ENCODE assay signal across 8 mouse cellular contexts in the genomic region with DNA sequence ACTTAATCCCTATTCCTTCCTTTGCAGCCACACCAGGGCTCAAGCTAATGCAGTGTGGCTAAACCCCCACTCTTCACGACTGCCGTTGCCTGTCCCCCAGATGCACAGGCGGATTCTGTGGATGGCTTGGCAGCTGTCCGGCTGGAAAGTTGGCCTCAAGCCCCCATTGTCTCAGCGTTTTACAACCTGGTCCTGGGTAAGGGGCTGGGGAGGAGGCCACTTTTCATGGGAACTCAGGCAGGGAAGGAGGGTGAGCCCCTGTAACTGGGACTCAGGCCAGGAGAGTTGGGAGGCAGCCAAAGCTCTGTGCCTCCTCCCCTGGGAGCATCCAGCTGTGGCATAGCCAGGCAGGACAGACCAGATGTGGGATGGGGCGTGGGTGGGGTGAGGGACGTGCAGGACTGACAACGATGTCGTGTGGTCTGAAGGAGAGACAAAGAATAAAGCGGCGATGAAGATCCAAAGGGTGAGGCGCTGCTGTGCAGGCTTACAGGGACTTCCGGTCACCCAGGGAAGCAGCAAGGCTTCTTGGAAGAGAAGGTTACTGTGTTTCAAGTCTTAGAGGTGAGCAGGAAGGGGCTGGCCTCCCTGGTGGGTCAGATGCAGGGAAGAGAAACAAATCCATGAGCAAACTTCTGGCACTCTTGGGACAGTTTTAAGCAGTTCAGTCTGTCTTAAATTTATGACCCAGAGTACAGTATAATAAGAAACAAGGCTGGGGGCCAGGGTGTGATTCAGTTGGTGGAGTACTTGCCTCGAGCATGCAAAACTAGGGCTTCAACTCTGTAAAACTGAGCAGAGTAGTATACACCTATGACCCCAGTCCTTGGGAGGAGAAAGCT. TPM values are rescaled to one million over a fixed set of nuclear protein-coding genes. Genes with fewer than 3 reads are reported as not detected.
DNase-seq lines count a peak whose midpoint lies in the region; ATAC-seq and TF ChIP-seq lines count a peak whose summit lies in the region.

No protein-coding gene starts in this region.

- H3K9me3 ChIP-seq in forebrain, embryonic 15.5 days = no peaks in the 10 kb centered on the region

- WGBS in forebrain, embryonic 15.5 days = 32% methylated on average over 14 of the region's 14 CpGs

- H3K4me2 ChIP-seq in forebrain, embryonic 15.5 days (replicated peaks) = no peak overlapping the region
- H3K4me2 ChIP-seq in myocyte (ENCODE audit: low read depth) = peak overlapping the region; percentile 58

- H3K9ac ChIP-seq in forebrain, embryonic 15.5 days (replicated peaks) = no peak overlapping the region

- DNase-seq in right cerebral cortex, postnatal 14 days = peak; percentile 52
- DNase-seq in right cerebral cortex, postnatal 25 days = no peak
- DNase-seq in heart, postnatal 36 days = peak; percentile 79 to 82
- peak; percentile 19 to 24 for DNase-seq in layer of hippocampus, adult 2 months (ENCODE audit: low spot score in 2 of 2)
- no peak for DNase-seq in embryo, embryonic 9.5 days (ENCODE audit: extremely low spot score)

- H3K4me1 ChIP-seq in forebrain, embryonic 15.5 days = peaks cover 12% of the 10 kb centered on the region

- no peaks in the 10 kb centered on the region for H3K79me2 ChIP-seq in myocyte (ENCODE audit: control insufficient read depth, insufficient read depth)

- intact Hi-C loops in heart, postnatal 36 days (cut with DNase I) = loop anchor here (5.0 kb wide), 2 partner anchors 67 to 217 kb away; no protein-coding TSS in a partner anchor

- H3K36me3 ChIP-seq in forebrain, embryonic 15.5 days = no peaks in the 10 kb centered on the region
- no peaks in the 10 kb centered on the region for H3K36me3 ChIP-seq in myocyte (ENCODE audit: control insufficient read depth, insufficient read depth)

- peak overlapping the region; percentile 44 for H3K27ac ChIP-seq in forebrain, embryonic 15.5 days (replicated peaks)
- peak overlapping the region; percentile 43 for H3K27ac ChIP-seq in layer of hippocampus, adult 2 months

- TF ChIP-seq POLR2A in myocyte (IDR thresholded peaks at IDR 0.05; ENCODE audit: insufficient read length, low read depth) = no peak

- no peak overlapping the region for H3ac ChIP-seq in myocyte (ENCODE audit: control insufficient read depth, insufficient read length)

- H3K4me3 ChIP-seq in forebrain, embryonic 15.5 days = no peak overlapping the region
- H3K4me3 ChIP-seq in layer of hippocampus, adult 2 months = no peak overlapping the region
- no peak overlapping the region for H3K4me3 ChIP-seq in myocyte

- no peak for TF ChIP-seq CTCF in layer of hippocampus, adult 2 months (conservative IDR thresholded peaks at IDR 0.05)

- no peaks in the 10 kb centered on the region for H3K27me3 ChIP-seq in forebrain, embryonic 15.5 days
- no peaks in the 10 kb centered on the region for H3K27me3 ChIP-seq in myocyte (ENCODE audit: control insufficient read depth, insufficient read depth, insufficient read length)

- peak; percentile 60; the same call in 1 of the 2 replicates for ATAC-seq in forebrain, embryonic 15.5 days (replicated peaks)
- ATAC-seq in activated CD4-positive, CD25-positive, alpha-beta regulatory T cell, adult 4 months = no peak

TF ChIP-seq in myocyte, 11 proteins besides CTCF, POLR2A, EP300 and RAD21:
- TF ChIP-seq MAX (IDR thresholded peaks at IDR 0.05; ENCODE audit: low read depth) (no peak), MYOD1 (IDR thresholded peaks at IDR 0.05; ENCODE audit: control insufficient read depth in 1 of 3, insufficient read length in 2 of 3, low read depth in 2 of 3) (peak in 2 of 3 experiments; percentile 31 to 32)

RNA-seq across cellular contexts. Expression of gene Dab2ip, which starts 43.8 kb away (rescaled TPM):
- 66.6 and 97.0 TPM in 2 replicates for polyA plus RNA-seq in forebrain, embryonic 15.5 days (2015; fragmentation: Nextera tagmentation; extraction: Ambion mirVana)
- 10 to 100 TPM; 41.7 to 54.2 TPM for total RNA-seq in heart, postnatal 36 days (2021)
- total RNA-seq in layer of hippocampus, adult 2 months (2021) = 100 to 1,000 TPM in 1 of 2 experiments, 10 to 100 TPM in 1; 96.3 to 103 TPM
- polyA plus RNA-seq in myocyte (2012; fragmentation: generic; extraction: Trizol) = 46.9 TPM
- under 1 TPM; 0.26 to 0.68 TPM for polyA plus RNA-seq in activated CD4-positive, CD25-positive, alpha-beta regulatory T cell, adult 4 months (2017; shearing (Covaris generic))

RNA-seq across cellular contexts. Expression of gene Ggta1, which starts 51.2 kb away (rescaled TPM):
- polyA plus RNA-seq in forebrain, embryonic 15.5 days (2015; fragmentation: Nextera tagmentation; extraction: Ambion mirVana) = 4.8 and 5.8 TPM in 2 replicates
- 10 to 100 TPM; 19.0 to 22.5 TPM for total RNA-seq in heart, postnatal 36 days (2021)
- 1 to 10 TPM; 1.8 to 2.3 TPM for total RNA-seq in layer of hippocampus, adult 2 months (2021)
- 4.9 TPM for polyA plus RNA-seq in myocyte (2012; fragmentation: generic; extraction: Trizol)
- 10 to 100 TPM; 19.3 to 23.3 TPM for polyA plus RNA-seq in activated CD4-positive, CD25-positive, alpha-beta regulatory T cell, adult 4 months (2017; shearing (Covaris generic))

Comparison
In these comparisons a context has a peak if more than half of its experiments do, and no peak if none do; other contexts are left out.
1. DNase-seq: peak in right cerebral cortex, postnatal 14 days (single experiment), heart, postnatal 36 days (2 of 2) and layer of hippocampus, adult 2 months (2 of 2); none in right cerebral cortex, postnatal 25 days (single experiment) and embryo, embryonic 9.5 days (single experiment).
2. RNA of gene Dab2ip, which starts 43.8 kb away (polyA plus RNA-seq): 66.6 to 97.0 TPM in forebrain, embryonic 15.5 days and 46.9 TPM in myocyte (single experiment); 0.26 to 0.68 TPM in activated CD4-positive, CD25-positive, alpha-beta regulatory T cell, adult 4 months; every median in the first group is over 10 times any median in the second.